Mouse (Mus musculus) thymus, adult 2 months (tissue): ENCODE results near the gene Mpz.

Experiments
- CTCF ChIP-seq: fragments of 200-500 bp; IDR thresholded peaks from 2 replicates; pipeline ENCODE4 v1.5.1; 2012; ENCODE audit warnings: mild to moderate bottlenecking, control low read depth, low read length, moderate library complexity, borderline replicate concordance; ENCODE audit not compliant: control insufficient read depth, poor library complexity, insufficient read depth; ENCODE audit errors: extremely low read depth
- POLR2A ChIP-seq: fragments of 200-500 bp; IDR thresholded peaks from 2 replicates; pipeline ENCODE4 v1.6.1; 2012; ENCODE audit warnings: mild to moderate bottlenecking, low read length, control low read depth, moderate library complexity; ENCODE audit not compliant: control insufficient read depth, poor library complexity, insufficient read depth; ENCODE audit errors: extremely low read depth

DNA sequence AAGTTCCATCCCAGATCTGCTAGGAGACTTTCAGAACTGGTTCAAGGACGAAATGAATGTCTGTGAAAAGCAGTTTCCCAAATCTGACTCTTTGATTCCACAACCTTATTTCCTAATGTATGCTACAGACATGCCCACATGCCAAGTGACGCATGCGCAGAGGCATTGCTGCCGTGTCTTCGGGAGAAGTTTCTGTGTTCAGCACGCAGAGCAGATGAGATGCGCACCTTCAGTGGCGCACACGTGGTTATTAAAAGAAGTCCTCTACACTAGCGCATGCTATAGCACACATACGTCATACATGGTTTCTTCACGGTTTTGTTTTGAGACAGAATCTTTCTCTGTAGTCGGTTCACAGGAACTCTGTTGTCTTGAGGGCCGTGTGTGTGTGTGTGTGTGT, 31.1 kb upstream of the Mpz start:
- TF ChIP-seq CTCF: no peak
- TF ChIP-seq POLR2A: no peak
